Mouse (Mus musculus) natural killer cell, adult 2 months (primary cell): ENCODE measurements around the gene Kat6b.
A peak's percentile ranks its signal among the peaks of the same experiment; 100 is the strongest.
"Not testable (repeated sequence)": the region's sequence is repeated elsewhere in the genome, so short reads cannot be mapped to it uniquely, and the experiment has no call there.

Experiments used
- DNase-seq, 2 experiments: peaks; one replicate each; pipeline ENCODE4 v3.0.0; 2022; ENCODE audit warnings: low spot score in 2 of 2

Gene Kat6b

DNA sequence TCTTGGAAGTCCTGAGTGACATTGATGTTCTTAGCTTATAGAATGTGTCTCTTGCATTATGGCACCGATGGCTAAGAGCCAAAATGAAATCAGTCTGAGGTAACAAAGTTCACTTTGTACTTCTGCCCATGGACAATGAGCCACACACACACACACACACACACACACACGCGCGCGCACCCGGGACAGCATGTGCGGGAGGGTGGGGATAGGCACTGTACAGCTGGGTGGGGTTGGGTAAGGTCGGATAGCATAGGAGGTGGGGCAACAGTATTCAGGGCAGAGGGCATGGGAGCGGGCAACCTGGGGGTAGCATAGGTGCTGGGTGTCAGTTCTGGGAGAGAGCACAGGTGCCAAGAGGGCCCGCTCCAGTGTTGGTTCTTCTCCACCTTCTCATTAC is 3.5 kb downstream of the Kat6b start:
- no peak for DNase-seq

- DNase-seq: no peak
Measured at GRCm38 (mm10) chr14:21485961-21486520, 4.8 kb downstream of the Kat6b start.

DNA sequence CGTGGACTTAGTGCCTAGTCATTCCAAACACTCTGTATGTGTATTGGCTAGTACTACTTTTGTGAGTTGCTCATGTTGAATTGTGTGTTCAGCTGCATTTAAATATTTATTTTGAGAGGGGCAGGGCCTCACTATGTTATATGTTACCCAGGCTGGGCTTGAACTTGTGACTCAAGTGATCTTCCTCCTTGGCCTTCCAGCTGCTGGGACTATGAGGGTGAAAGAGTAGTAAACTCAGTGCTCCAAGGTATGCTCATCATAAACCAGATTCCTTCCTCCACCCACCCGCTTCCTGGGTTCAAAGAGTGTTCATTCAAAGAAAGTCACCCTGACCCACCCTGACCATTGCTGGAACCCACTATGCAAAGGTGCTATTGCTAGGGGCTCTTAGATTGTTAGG is 5.9 kb downstream of the Kat6b start:
- DNase-seq: not testable (repeated sequence)

DNA sequence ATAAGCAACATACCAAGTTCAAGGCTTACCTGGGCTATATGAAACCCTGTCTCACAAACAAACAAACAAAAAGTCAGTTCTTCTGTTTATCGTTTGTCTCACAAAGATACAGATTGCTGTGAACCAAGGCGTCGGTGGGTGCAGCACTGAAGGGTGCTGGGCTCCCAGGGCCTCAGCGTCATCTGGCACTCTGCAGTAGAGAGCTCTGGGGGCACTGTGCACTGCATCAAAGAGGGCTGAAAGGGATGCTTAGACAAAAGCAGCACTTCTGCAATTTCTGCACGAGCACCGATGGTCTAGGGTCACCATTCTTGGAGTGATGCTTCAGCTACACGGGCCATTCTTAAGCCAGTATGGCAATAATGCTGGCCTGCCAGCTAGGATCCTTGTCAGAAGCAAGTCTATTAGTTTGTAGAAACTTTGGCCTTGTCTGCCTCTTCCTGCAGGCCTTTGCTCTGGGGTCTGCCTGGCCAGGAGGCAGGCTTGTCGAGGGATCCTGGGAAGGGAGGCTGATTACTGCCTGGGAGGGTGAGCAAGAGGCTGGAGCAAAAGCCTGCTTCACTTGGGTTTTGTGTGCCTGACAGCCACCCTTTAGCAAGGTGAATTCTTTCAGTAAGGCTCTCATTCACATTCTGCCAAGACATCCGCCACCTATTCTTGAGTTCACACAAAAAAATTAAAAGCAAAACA is 7.3 kb downstream of the Kat6b start:
- not testable (repeated sequence) for DNase-seq

GRCm38 (mm10) chr14:21489116-21489485 is 7.9 kb downstream of the Kat6b start:
- no peak for DNase-seq

DNA sequence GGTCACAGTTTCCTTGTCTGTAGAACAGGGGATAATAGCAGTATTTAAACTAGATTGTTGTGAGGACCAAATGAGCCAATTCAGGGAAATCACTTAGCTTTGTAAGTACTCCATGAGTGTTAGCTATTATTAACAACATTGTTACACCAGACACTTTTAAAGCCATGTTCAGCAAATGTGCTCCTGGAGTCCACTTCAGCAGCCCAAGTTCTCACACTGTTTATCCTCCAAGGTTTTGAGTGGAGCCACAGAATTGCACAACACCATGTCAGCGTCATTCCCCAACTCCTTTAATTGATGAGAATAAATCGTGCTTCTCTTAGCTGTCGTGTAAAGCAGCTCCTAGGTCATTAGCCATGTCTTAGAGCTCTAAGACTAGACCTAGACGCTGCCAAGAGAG is 8.9 kb downstream of the Kat6b start:
- DNase-seq: no peak

DNA sequence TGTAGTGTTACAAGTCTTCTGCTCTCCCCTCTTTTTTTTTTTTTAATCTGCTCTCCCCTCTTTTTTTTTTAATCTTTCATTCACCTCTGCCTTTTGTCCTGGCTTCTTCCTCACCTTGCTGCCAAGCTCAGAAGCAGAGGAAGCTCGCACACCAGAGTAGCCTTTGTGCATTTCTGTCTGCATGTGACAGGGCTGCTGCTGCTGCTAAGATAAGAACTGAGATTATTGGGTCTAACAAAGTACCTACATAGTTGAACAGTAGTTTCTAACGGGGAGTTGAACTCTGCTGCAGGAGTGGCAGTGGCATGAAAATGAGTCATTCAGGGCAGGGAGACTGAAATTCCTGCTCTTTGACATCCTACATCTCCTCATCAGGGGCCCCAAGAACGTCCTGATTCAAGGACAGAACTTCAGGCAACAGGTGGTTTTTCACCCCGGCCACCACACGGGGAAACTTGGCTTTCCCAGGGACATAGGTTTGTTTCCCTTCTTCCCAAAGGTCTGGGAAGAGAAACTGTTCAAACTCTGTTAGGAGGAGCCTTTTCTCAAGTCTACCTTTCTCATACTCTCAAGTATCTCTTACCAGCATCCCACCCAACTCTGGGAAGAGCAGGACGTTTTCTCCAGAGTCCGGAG is 17.2 kb downstream of the Kat6b start:
- no peak for DNase-seq

- no peak for DNase-seq
Measured at GRCm38 (mm10) chr14:21499011-21499581, 17.9 kb downstream of the Kat6b start.

DNA sequence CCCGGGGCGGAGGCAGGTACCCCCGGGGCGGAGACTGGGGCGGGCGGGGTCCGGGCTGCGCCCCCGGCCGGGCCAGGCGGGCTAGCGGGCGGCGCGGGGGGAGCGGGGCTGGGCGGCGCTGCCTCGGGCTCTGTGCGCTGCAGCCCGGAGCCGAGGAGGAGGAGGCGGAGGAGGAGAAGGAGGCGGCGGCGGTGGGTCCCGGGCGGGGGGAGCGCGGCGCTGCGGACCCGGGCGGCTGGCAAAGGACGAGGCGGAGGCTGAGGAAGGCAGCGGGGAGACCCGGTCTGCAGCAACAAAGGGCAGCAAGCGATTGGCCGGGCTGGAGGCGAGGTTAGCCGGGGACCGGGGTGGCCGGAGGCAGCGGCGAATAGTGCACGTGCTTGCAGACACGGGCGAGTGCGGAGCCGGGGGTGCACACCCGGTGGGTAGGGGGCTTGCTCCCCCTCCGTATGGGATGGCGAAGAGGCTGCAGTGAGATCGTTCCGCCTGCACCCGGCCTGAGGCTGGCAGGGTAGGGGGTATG is 18.5 kb downstream of the Kat6b start:
- DNase-seq: peak; percentile 19 to 37

- peak; percentile 100 for DNase-seq
Measured at GRCm38 (mm10) chr14:21500154-21501047, 19.2 kb downstream of the Kat6b start.

GRCm38 (mm10) chr14:21501048-21501657 is 19.9 kb downstream of the Kat6b start:
- peak; percentile 89 to 91 for DNase-seq

DNA sequence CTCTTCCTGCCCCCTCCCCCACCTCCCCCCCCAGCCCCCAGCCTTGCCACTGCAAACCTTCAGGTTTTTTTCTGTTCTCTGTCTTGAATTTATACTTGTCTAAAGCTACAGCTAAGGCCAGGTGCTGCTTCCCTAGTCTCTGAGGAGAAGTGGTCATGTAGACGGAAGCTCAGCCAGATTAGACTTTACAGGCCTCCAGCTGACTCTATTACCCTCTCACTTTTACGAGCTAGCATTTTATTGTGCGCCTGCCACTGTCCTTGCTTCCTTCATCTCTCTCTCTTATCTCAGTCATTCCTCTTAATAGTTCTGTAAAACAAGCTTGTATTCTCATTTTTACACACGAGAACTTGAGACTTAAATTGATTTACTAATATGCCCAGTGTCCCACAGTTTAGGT is 23.8 kb downstream of the Kat6b start:
- DNase-seq: no peak

DNA sequence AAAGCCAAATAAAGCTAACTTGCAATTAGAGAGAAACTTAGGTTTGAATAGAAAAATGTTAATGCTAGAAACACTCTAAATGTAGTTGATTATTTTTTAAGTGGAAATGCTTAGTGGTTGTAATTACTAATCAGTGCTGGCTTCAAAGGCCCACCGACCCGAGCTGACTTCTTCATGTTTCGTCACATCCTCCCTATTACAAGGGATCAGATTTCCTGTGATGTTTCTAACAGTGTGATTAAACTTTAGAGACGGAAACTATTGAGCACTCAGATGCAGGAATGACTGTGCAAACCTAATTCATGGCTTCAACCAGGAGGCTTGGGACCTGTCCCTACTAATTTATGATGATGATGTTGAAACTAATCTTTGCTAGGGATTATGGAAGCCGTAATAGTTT is 25.8 kb downstream of the Kat6b start:
- no peak for DNase-seq

GRCm38 (mm10) chr14:21509111-21509905 is 28.1 kb downstream of the Kat6b start:
- no peak for DNase-seq

DNA sequence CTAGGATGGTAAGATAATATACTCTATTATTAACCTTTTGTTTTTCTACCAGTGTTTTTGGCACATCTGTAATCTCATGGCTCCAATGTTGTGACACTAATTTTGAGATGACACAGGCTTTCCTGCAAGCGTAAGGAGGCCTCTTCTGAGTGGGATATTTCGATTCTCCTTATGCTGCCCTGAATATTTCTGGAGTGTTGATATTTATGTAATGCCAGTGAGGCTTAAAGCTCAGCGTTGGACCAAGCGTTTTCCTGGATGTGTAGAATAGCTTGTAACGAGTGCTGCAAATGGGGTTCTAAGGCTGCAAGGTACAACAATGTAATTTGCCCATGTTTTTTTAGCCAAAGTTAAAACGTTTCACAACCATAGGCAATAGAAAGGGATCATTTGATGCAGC is 30.2 kb downstream of the Kat6b start:
- no peak for DNase-seq

DNA sequence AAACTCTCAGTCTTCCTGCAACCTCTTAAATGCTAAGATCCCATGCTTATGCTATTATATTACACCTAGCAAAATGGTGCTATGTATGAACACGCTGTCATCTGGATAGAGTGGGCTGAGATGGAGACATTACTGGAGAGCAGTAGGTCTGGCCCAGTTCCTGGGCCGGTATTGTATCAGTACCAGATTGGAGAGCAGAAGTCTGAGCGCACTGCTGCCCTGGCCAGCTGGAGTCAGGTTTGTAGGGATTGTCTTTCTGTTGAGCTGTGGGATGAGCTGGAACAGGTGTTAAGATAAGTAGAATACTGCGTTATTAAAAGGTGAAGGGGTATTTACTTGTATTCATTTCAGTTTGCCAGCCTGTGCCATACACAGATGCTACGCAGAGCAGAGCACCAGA is 34.3 kb downstream of the Kat6b start:
- DNase-seq: no peak

GRCm38 (mm10) chr14:21519307-21519706 is 38.1 kb downstream of the Kat6b start:
- DNase-seq: no peak

DNA sequence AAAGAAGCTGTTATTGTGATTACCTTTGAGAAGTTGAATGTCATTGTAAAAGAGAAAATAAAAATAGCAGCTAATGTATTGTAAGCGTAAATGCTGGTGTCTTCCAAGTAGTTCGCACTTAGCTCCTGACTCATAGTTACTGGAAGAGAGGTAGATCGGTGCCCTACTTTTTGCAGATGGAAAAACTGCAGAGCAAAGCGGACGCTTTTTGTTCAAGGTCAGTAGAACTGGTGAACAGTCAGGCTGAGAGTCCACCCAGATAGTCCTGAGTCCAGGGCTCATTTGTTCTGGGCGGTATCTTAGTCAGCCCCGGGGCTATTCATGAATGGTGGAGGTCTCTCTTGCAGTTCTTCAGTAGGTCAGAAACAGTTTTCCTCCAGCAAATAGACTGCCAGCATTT is 39.3 kb downstream of the Kat6b start:
- no peak for DNase-seq

- DNase-seq: not testable (repeated sequence)
Measured at GRCm38 (mm10) chr14:21521496-21521895, 40.3 kb downstream of the Kat6b start.

GRCm38 (mm10) chr14:21522312-21522978 is 41.2 kb downstream of the Kat6b start:
- no peak for DNase-seq
